Mouse (Mus musculus): ENCODE data around the gene Hes5. TPM values are rescaled to one million over a fixed set of nuclear protein-coding genes. Genes with fewer than 3 reads are reported as not detected.

The Hes5 gene
- polyA plus RNA-seq, 1 experiment from 2014 or later: 0.94 TPM

DNA sequence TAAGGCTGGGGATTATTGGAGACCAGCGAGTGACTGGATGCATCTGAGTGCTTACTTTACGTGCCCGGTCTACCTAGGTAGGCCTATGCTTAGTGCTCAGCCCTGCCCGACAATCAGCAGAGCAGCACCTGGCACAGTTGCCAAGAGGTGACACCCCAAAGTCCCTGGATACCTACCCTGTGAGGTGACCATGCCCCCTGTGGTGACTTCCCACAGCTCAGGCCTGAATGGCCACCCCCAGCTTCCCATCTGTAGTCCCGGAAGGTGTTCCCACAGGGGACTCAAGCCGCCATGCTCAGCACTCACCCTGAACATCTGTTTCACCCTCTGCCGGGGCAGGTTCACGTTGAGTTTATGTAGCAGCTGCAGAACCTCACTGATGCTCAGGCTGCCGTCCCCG is 45.6 kb downstream of the Hes5 start:
- H3K27me3 ChIP-seq: no peaks in the 10 kb centered on the region
- no peak overlapping the region for H3K4me2 ChIP-seq (replicated peaks)
- 43% methylated on average over 10 of the region's 10 CpGs for WGBS
- H3K9ac ChIP-seq: no peak overlapping the region
- H3K9me3 ChIP-seq: no peaks in the 10 kb centered on the region
- H3K36me3 ChIP-seq: no peaks in the 10 kb centered on the region
- no peaks in the 10 kb centered on the region for H3K4me1 ChIP-seq
- H3K27ac ChIP-seq: no peak overlapping the region
- no peak overlapping the region for H3K4me3 ChIP-seq
- no peak for ATAC-seq (ENCODE audit: low FRiP score, low read depth)

DNA sequence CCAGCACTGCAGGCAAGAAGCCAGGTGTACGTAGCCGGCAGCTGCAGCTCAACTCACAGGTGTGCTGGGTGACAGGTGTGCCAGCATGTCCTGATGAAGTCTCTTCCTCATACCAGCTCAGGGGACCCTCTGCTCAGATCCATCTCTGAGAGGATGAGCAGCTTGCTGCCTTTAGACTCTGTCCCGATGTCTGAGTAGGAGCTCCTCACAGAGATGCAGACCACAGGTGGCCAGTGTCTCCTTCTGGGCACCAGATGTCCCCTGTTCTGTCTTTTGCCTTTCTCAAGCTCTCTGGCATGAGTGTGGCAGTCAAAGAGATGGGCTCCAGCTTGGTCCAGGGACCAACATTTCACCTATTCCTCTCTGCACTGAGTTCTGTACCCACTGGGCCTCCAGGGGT is 46.9 kb downstream of the Hes5 start:
- no peak overlapping the region for H3K27ac ChIP-seq
- no peaks in the 10 kb centered on the region for H3K36me3 ChIP-seq
- ATAC-seq (ENCODE audit: low FRiP score, low read depth): no peak
- H3K4me3 ChIP-seq: no peak overlapping the region
- no peaks in the 10 kb centered on the region for H3K27me3 ChIP-seq
- H3K9ac ChIP-seq: no peak overlapping the region
- WGBS: 80% methylated on average over 3 of the region's 3 CpGs
- no peaks in the 10 kb centered on the region for H3K4me1 ChIP-seq
- no peaks in the 10 kb centered on the region for H3K9me3 ChIP-seq
- H3K4me2 ChIP-seq (replicated peaks): no peak overlapping the region

DNA sequence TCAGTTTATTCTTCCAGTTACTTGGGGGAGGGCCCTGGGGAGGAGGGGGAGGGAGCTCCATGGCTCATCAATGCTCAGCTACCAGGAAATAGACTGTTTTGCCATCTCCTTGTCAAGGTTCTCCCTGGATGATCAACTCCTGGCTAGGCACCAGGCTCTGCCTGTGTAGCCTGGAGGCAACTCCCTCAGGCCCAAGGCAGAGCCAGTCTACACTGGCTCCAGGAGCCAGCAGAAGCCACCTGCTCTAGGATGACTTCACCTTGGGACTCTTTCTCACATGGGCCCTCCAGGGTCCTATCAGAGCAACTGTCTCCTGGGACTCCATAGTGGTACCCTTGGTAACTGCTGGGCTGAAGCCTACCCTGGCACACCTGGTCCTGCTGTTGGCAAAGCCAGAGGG is 47.4 kb downstream of the Hes5 start:
- H3K9ac ChIP-seq: no peak overlapping the region
- H3K4me2 ChIP-seq (replicated peaks): no peak overlapping the region
- H3K27me3 ChIP-seq: no peaks in the 10 kb centered on the region
- no peaks in the 10 kb centered on the region for H3K36me3 ChIP-seq
- H3K27ac ChIP-seq: no peak overlapping the region
- no peaks in the 10 kb centered on the region for H3K9me3 ChIP-seq
- no peak for ATAC-seq (ENCODE audit: low FRiP score, low read depth)
- H3K4me3 ChIP-seq: no peak overlapping the region
- no peaks in the 10 kb centered on the region for H3K4me1 ChIP-seq

DNA sequence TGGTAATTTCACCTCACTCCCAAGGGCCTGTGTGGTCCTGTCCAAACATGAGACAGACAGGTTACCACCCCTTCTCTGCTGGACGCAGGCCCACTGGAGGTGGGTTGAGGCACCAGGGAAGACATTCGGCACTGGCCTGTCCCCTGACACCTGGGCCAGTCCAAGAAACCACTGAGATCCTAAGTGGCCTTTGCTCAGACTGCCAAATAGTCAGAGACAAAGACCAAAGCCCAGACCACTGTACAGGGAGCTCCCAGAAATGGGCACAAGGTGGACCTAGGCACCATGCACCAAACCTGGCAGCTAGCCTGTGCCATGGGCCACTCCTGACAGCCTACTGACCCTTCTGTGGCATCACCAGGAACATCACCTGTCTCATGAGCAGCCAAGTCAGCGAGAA is 48.5 kb downstream of the Hes5 start:
- Histone ChIP-seq H3K9me3 (no peaks in the 10 kb centered on the region), H3K27me3 (no peaks in the 10 kb centered on the region), H3K4me2 (replicated peaks) (no peak overlapping the region), H3K4me1 (no peaks in the 10 kb centered on the region), H3K27ac (no peak overlapping the region), H3K4me3 (no peak overlapping the region), H3K9ac (no peak overlapping the region), H3K36me3 (no peaks in the 10 kb centered on the region)
- ATAC-seq (ENCODE audit: low FRiP score, low read depth): no peak
- 81% methylated on average over 3 of the region's 3 CpGs for WGBS

DNA sequence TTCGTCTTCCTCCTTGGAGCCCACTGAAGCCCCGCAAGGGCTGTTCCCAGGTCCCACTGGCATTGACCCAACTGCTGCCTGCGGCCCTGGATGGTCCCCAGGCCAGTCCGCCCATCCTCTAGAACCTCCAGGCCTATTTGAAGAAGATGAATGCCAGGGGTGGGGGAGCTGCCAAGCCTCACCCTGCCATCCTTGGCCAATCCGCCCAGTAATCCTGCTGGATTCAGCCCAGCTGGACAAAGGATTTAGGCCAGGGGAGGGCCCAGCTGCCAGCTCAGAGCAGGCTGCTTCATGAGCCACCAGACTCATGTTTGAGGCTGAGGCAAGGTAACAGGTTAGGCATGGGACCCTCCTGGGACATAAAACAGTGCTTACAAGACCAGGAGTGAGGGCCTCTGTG is 50.1 kb downstream of the Hes5 start:
- 88% methylated on average over 5 of the region's 5 CpGs for WGBS
- H3K9ac ChIP-seq: no peak overlapping the region

DNA sequence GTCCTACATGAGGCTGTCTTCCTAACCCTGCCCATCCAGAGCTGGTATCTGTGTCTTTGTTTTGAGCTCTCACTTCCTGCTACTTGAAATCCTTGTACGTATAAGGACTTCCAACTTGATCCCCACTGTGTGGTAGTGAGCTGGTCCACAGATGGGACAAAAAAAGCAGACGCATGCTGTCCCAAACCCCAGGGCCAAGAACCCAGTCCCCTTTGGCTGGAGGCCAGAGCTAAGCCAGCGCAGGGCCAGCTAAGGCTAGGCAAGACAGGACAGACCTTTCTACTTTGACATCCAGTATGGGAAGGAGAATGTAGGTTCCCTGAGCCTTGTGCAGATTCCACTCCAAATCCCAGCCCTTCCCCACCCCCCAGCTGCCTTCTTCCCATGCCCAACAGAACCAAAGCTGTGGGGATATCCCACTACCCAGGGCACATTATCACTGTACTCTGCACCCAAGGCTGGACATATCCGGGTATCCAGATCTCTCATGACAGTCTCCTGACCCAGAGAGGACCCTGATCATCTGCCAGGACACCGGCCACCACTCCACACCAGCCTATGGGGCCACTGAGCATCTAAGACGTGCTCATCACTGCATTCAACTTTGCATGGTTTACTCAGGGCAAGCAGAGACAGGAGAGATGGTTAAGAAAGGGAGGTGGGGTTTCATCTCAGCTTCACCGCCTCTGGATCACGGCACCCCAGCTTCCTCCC is 50.7 kb downstream of the Hes5 start:
- no peak for ATAC-seq (ENCODE audit: low FRiP score, low read depth)
- Histone ChIP-seq H3K4me1 (no peaks in the 10 kb centered on the region), H3K9me3 (no peaks in the 10 kb centered on the region), H3K4me3 (no peak overlapping the region), H3K4me2 (replicated peaks) (no peak overlapping the region), H3K27me3 (no peaks in the 10 kb centered on the region), H3K36me3 (no peaks in the 10 kb centered on the region), H3K9ac (no peak overlapping the region), H3K27ac (no peak overlapping the region)
- 75% methylated on average over 8 of the region's 8 CpGs for WGBS

More for the DNA sequence above, 50.1 kb downstream of the Hes5 start:
- H3K4me1 ChIP-seq: no peaks in the 10 kb centered on the region
- no peak overlapping the region for H3K27ac ChIP-seq
- H3K36me3 ChIP-seq: no peaks in the 10 kb centered on the region
- H3K4me3 ChIP-seq: no peak overlapping the region
- H3K4me2 ChIP-seq (replicated peaks): no peak overlapping the region
- ATAC-seq (ENCODE audit: low FRiP score, low read depth): no peak
- no peaks in the 10 kb centered on the region for H3K27me3 ChIP-seq
- no peaks in the 10 kb centered on the region for H3K9me3 ChIP-seq

Other genes with a start within 250 kb of the Hes5 start
- gene Ttc34, start 123.5 kb upstream of the Hes5 start, polyA plus RNA-seq (2015; fragmentation: Nextera tagmentation; extraction: Ambion mirVana): 0.27 and 0.32 TPM in 2 replicates
- 0.05 and 0.23 TPM in 2 replicates for gene Mmel1, start 91.3 kb upstream of the Hes5 start, polyA plus RNA-seq (2015; fragmentation: Nextera tagmentation; extraction: Ambion mirVana)
- gene Fam213b, start 61.8 kb upstream of the Hes5 start, polyA plus RNA-seq (2015; fragmentation: Nextera tagmentation; extraction: Ambion mirVana): 44.3 and 45.1 TPM in 2 replicates
- gene Tnfrsf14, start 32.4 kb upstream of the Hes5 start, polyA plus RNA-seq (2015; fragmentation: Nextera tagmentation; extraction: Ambion mirVana): 1.2 and 1.8 TPM in 2 replicates
- gene Pank4, start 3.2 kb downstream of the Hes5 start, polyA plus RNA-seq (2015; fragmentation: Nextera tagmentation; extraction: Ambion mirVana): 46.0 and 48.2 TPM in 2 replicates
- gene Plch2, start 95.9 kb downstream of the Hes5 start, polyA plus RNA-seq (2015; fragmentation: Nextera tagmentation; extraction: Ambion mirVana): 3.6 and 4.1 TPM in 2 replicates
- gene Pex10, start 106.1 kb downstream of the Hes5 start, polyA plus RNA-seq (2015; fragmentation: Nextera tagmentation; extraction: Ambion mirVana): 22.3 and 22.6 TPM in 2 replicates
- gene Rer1, start 125.5 kb downstream of the Hes5 start, polyA plus RNA-seq (2015; fragmentation: Nextera tagmentation; extraction: Ambion mirVana): 147 and 149 TPM in 2 replicates
- gene Morn1, start 125.7 kb downstream of the Hes5 start, polyA plus RNA-seq (2015; fragmentation: Nextera tagmentation; extraction: Ambion mirVana): 4.9 and 7.5 TPM in 2 replicates